Mouse (Mus musculus): ENCODE results near the gene Fbxo7. TPM values are rescaled to one million over a fixed set of nuclear protein-coding genes. Genes with fewer than 3 reads are reported as not detected.

Fbxo7 gene
- polyA plus RNA-seq, 1 experiment from 2014 or later = 20.0 TPM

GRCm38 (mm10) chr10:86063018-86063384 lies 41.2 kb downstream of the Fbxo7 start:
- no peaks in the 10 kb centered on the region for H3K27me3 ChIP-seq (ENCODE audit: control insufficient read depth, insufficient read depth, low read length)
- WGBS = 93% methylated on average over 8 of the region's 8 CpGs
- DNase-seq (ENCODE audit: low spot score) (no peak), ATAC-seq (replicated peaks; ENCODE audit: low FRiP score) (no peak)
- H3K9me3 ChIP-seq (ENCODE audit: control insufficient read depth, low read length) = no peaks in the 10 kb centered on the region
- no peak overlapping the region for H3K4me3 ChIP-seq (ENCODE audit: low read depth, low read length)
- H3K27ac ChIP-seq (ENCODE audit: low read depth, low read length) = no peak overlapping the region
- no peak overlapping the region for H3K9ac ChIP-seq (ENCODE audit: low read length)
- no peaks in the 10 kb centered on the region for H3K36me3 ChIP-seq (ENCODE audit: control insufficient read depth, insufficient read depth, low read length)
- H3K4me1 ChIP-seq (replicated peaks; ENCODE audit: control insufficient read depth, insufficient read depth, low read length) = no peaks in the 10 kb centered on the region
- no peak overlapping the region for H3K4me2 ChIP-seq (ENCODE audit: low read depth, low read length, severe bottlenecking)

GRCm38 (mm10) chr10:86064937-86065336 lies 43.2 kb downstream of the Fbxo7 start:
- ATAC-seq (replicated peaks; ENCODE audit: low FRiP score) (peak; percentile 74), DNase-seq (ENCODE audit: low spot score) (peak; percentile 78)
- H3K27ac ChIP-seq (ENCODE audit: low read depth, low read length) = no peak overlapping the region
- H3K4me3 ChIP-seq (ENCODE audit: low read depth, low read length) = no peak overlapping the region
- H3K36me3 ChIP-seq (ENCODE audit: control insufficient read depth, insufficient read depth, low read length) = no peaks in the 10 kb centered on the region
- no peaks in the 10 kb centered on the region for H3K4me1 ChIP-seq (replicated peaks; ENCODE audit: control insufficient read depth, insufficient read depth, low read length)
- no peak overlapping the region for H3K9ac ChIP-seq (ENCODE audit: low read length)
- H3K27me3 ChIP-seq (ENCODE audit: control insufficient read depth, insufficient read depth, low read length) = no peaks in the 10 kb centered on the region
- H3K4me2 ChIP-seq (ENCODE audit: low read depth, low read length, severe bottlenecking) = no peak overlapping the region
- H3K9me3 ChIP-seq (ENCODE audit: control insufficient read depth, low read length) = no peaks in the 10 kb centered on the region
- WGBS = 7% methylated on average over 4 of the region's 4 CpGs

- no peak for DNase-seq (ENCODE audit: low spot score)
- ATAC-seq (replicated peaks; ENCODE audit: low FRiP score) = peak; percentile 13; the same call in 1 of the 2 replicates
- Histone ChIP-seq H3K27ac (ENCODE audit: low read depth, low read length) (no peak overlapping the region), H3K36me3 (ENCODE audit: control insufficient read depth, insufficient read depth, low read length) (no peaks in the 10 kb centered on the region), H3K9ac (ENCODE audit: low read length) (no peak overlapping the region), H3K9me3 (ENCODE audit: control insufficient read depth, low read length) (no peaks in the 10 kb centered on the region), H3K4me3 (ENCODE audit: low read depth, low read length) (no peak overlapping the region), H3K27me3 (ENCODE audit: control insufficient read depth, insufficient read depth, low read length) (no peaks in the 10 kb centered on the region), H3K4me2 (ENCODE audit: low read depth, low read length, severe bottlenecking) (no peak overlapping the region), H3K4me1 (replicated peaks; ENCODE audit: control insufficient read depth, insufficient read depth, low read length) (no peaks in the 10 kb centered on the region)
- 88% methylated on average over 1 of the region's 1 CpGs for WGBS
Observed at GRCm38 (mm10) chr10:86065661-86066060, 43.9 kb downstream of the Fbxo7 start.

- DNase-seq (ENCODE audit: low spot score) (no peak), ATAC-seq (replicated peaks; ENCODE audit: low FRiP score) (no peak)
- 83% methylated on average over 5 of the region's 5 CpGs for WGBS
- Histone ChIP-seq H3K9me3 (ENCODE audit: control insufficient read depth, low read length) (no peaks in the 10 kb centered on the region), H3K9ac (ENCODE audit: low read length) (no peak overlapping the region), H3K36me3 (ENCODE audit: control insufficient read depth, insufficient read depth, low read length) (no peaks in the 10 kb centered on the region), H3K4me2 (ENCODE audit: low read depth, low read length, severe bottlenecking) (no peak overlapping the region), H3K27me3 (ENCODE audit: control insufficient read depth, insufficient read depth, low read length) (no peaks in the 10 kb centered on the region), H3K4me3 (ENCODE audit: low read depth, low read length) (no peak overlapping the region), H3K4me1 (replicated peaks; ENCODE audit: control insufficient read depth, insufficient read depth, low read length) (no peaks in the 10 kb centered on the region), H3K27ac (ENCODE audit: low read depth, low read length) (no peak overlapping the region)
Observed at GRCm38 (mm10) chr10:86066651-86067050, 44.9 kb downstream of the Fbxo7 start.

GRCm38 (mm10) chr10:86067911-86068310 lies 46.1 kb downstream of the Fbxo7 start:
- no peak overlapping the region for H3K9ac ChIP-seq (ENCODE audit: low read length)
- ATAC-seq (replicated peaks; ENCODE audit: low FRiP score) = no peak
- H3K36me3 ChIP-seq (ENCODE audit: control insufficient read depth, insufficient read depth, low read length) = no peaks in the 10 kb centered on the region
- no peaks in the 10 kb centered on the region for H3K27me3 ChIP-seq (ENCODE audit: control insufficient read depth, insufficient read depth, low read length)
- no peak overlapping the region for H3K4me2 ChIP-seq (ENCODE audit: low read depth, low read length, severe bottlenecking)
- H3K27ac ChIP-seq (ENCODE audit: low read depth, low read length) = no peak overlapping the region
- H3K9me3 ChIP-seq (ENCODE audit: control insufficient read depth, low read length) = no peaks in the 10 kb centered on the region
- no peaks in the 10 kb centered on the region for H3K4me1 ChIP-seq (replicated peaks; ENCODE audit: control insufficient read depth, insufficient read depth, low read length)
- WGBS = 79% methylated on average over 10 of the region's 10 CpGs
- no peak for DNase-seq (ENCODE audit: low spot score)
- H3K4me3 ChIP-seq (ENCODE audit: low read depth, low read length) = no peak overlapping the region

GRCm38 (mm10) chr10:86069341-86069740 lies 47.6 kb downstream of the Fbxo7 start:
- H3K9ac ChIP-seq (ENCODE audit: low read length) = no peak overlapping the region
- H3K4me3 ChIP-seq (ENCODE audit: low read depth, low read length) = no peak overlapping the region
- H3K27me3 ChIP-seq (ENCODE audit: control insufficient read depth, insufficient read depth, low read length) = no peaks in the 10 kb centered on the region
- H3K4me1 ChIP-seq (replicated peaks; ENCODE audit: control insufficient read depth, insufficient read depth, low read length) = no peaks in the 10 kb centered on the region
- H3K4me2 ChIP-seq (ENCODE audit: low read depth, low read length, severe bottlenecking) = no peak overlapping the region
- no peaks in the 10 kb centered on the region; the same call in 1 of the 2 replicates for H3K9me3 ChIP-seq (ENCODE audit: control insufficient read depth, low read length)
- peak; percentile 67 for ATAC-seq (replicated peaks; ENCODE audit: low FRiP score)
- 0 out of 2 replicates have a peak overlapping the region, but pooled peaks have one; percentile 19 for H3K27ac ChIP-seq (ENCODE audit: low read depth, low read length)
- 18% methylated on average over 3 of the region's 3 CpGs for WGBS
- peak; percentile 68 for DNase-seq (ENCODE audit: low spot score)
- H3K36me3 ChIP-seq (ENCODE audit: control insufficient read depth, insufficient read depth, low read length) = no peaks in the 10 kb centered on the region

GRCm38 (mm10) chr10:86070751-86071150 lies 49.0 kb downstream of the Fbxo7 start:
- 78% methylated on average over 3 of the region's 3 CpGs for WGBS
- ATAC-seq (replicated peaks; ENCODE audit: low FRiP score) (no peak), DNase-seq (ENCODE audit: low spot score) (no peak)
- H3K27me3 ChIP-seq (ENCODE audit: control insufficient read depth, insufficient read depth, low read length) = no peaks in the 10 kb centered on the region
- H3K9me3 ChIP-seq (ENCODE audit: control insufficient read depth, low read length) = no peaks in the 10 kb centered on the region; the same call in 1 of the 2 replicates
- no peak overlapping the region for H3K9ac ChIP-seq (ENCODE audit: low read length)
- H3K4me2 ChIP-seq (ENCODE audit: low read depth, low read length, severe bottlenecking) = no peak overlapping the region
- no peak overlapping the region for H3K4me3 ChIP-seq (ENCODE audit: low read depth, low read length)
- H3K27ac ChIP-seq (ENCODE audit: low read depth, low read length) = no peak overlapping the region
- no peaks in the 10 kb centered on the region for H3K36me3 ChIP-seq (ENCODE audit: control insufficient read depth, insufficient read depth, low read length)
- no peaks in the 10 kb centered on the region for H3K4me1 ChIP-seq (replicated peaks; ENCODE audit: control insufficient read depth, insufficient read depth, low read length)

GRCm38 (mm10) chr10:86074134-86074533 lies 52.4 kb downstream of the Fbxo7 start:
- WGBS = 82% methylated on average over 4 of the region's 4 CpGs
- Histone ChIP-seq H3K27ac (ENCODE audit: low read depth, low read length) (no peak overlapping the region), H3K9ac (ENCODE audit: low read length) (no peak overlapping the region), H3K4me1 (replicated peaks; ENCODE audit: control insufficient read depth, insufficient read depth, low read length) (no peaks in the 10 kb centered on the region), H3K4me2 (ENCODE audit: low read depth, low read length, severe bottlenecking) (no peak overlapping the region), H3K27me3 (ENCODE audit: control insufficient read depth, insufficient read depth, low read length) (no peaks in the 10 kb centered on the region), H3K4me3 (ENCODE audit: low read depth, low read length) (no peak overlapping the region), H3K36me3 (ENCODE audit: control insufficient read depth, insufficient read depth, low read length) (no peaks in the 10 kb centered on the region), H3K9me3 (ENCODE audit: control insufficient read depth, low read length) (no peaks in the 10 kb centered on the region; the same call in 1 of the 2 replicates)
- no peak for DNase-seq (ENCODE audit: low spot score)
- ATAC-seq (replicated peaks; ENCODE audit: low FRiP score) = no peak

- Histone ChIP-seq H3K9me3 (ENCODE audit: control insufficient read depth, low read length) (no peaks in the 10 kb centered on the region; the same call in 1 of the 2 replicates), H3K4me2 (ENCODE audit: low read depth, low read length, severe bottlenecking) (no peak overlapping the region), H3K4me1 (replicated peaks; ENCODE audit: control insufficient read depth, insufficient read depth, low read length) (no peaks in the 10 kb centered on the region), H3K4me3 (ENCODE audit: low read depth, low read length) (no peak overlapping the region), H3K36me3 (ENCODE audit: control insufficient read depth, insufficient read depth, low read length) (no peaks in the 10 kb centered on the region), H3K27ac (ENCODE audit: low read depth, low read length) (no peak overlapping the region), H3K9ac (ENCODE audit: low read length) (no peak overlapping the region), H3K27me3 (ENCODE audit: control insufficient read depth, insufficient read depth, low read length) (no peaks in the 10 kb centered on the region)
- DNase-seq (ENCODE audit: low spot score) = no peak
- 90% methylated on average over 9 of the region's 9 CpGs for WGBS
- no peak for ATAC-seq (replicated peaks; ENCODE audit: low FRiP score)
Observed at GRCm38 (mm10) chr10:86074971-86075711, 53.4 kb downstream of the Fbxo7 start.

All from forebrain, embryonic 11.5 days (tissue).